Mouse (Mus musculus) lung, postnatal 25 days (tissue): ENCODE results near the gene Gm5286.
"Not testable (repeated sequence)": the region's sequence is repeated elsewhere in the genome, so short reads cannot be mapped to it uniquely, and the experiment has no call there.

Experiments used
- DNase-seq: peaks from one replicate; pipeline ENCODE4 v3.0.0; 2022; ENCODE audit warnings: low spot score

Gene Gm5286

GRCm38 (mm10) chr3:94196414-94196813 lies at the start of gene Gm5286:
Gene Gm5286 (plus strand): TSS chr3:94196714.
- DNase-seq: not testable (repeated sequence)

- not testable (repeated sequence) for DNase-seq
Measured at GRCm38 (mm10) chr3:94167351-94167750, 29.2 kb upstream of the Gm5286 start.

GRCm38 (mm10) chr3:94178093-94178492 lies 18.4 kb upstream of the Gm5286 start, which contains the start of gene Gm10696:
Gene Gm10696 (minus strand): TSS chr3:94178193.
- not testable (repeated sequence) for DNase-seq
